Mouse (Mus musculus): Measurements from ENCODE around the gene Hist1h2ah. TPM values are rescaled to one million over a fixed set of nuclear protein-coding genes. Genes with fewer than 3 reads are reported as not detected.
A peak's percentile ranks its signal among the peaks of the same experiment; 100 is the strongest.
"Not testable (repeated sequence)": the region's sequence is repeated elsewhere in the genome, so short reads cannot be mapped to it uniquely, and the experiment has no call there.

Hist1h2ah gene
- 1 to 10 TPM in 1 of 2 experiments, not detected in 1; 3.7 TPM for total RNA-seq (2021)
- long read RNA-seq, experiment 1: 0 reads
- long read RNA-seq, experiment 2: 0 reads

GRCm38 (mm10) chr13:22035267-22036148 is at the start of gene Hist1h2ah, which contains the start of gene Hist1h2bk:
Gene Hist1h2ah (minus strand): TSS chr13:22035568.
Gene Hist1h2bk (plus strand): TSS chr13:22035870.
- DNase-seq: peak; percentile 72
- intact Hi-C loops (cut with DNase I); H3K27ac ChIP-seq: not testable (repeated sequence)
- peak within 1 kb of the TSS; percentile 70 for H3K4me3 ChIP-seq

GRCm38 (mm10) chr13:22084140-22084539 is 48.8 kb upstream of the Hist1h2ah start, which contains the start of gene Vmn1r188:
Gene Vmn1r188 (plus strand): TSS chr13:22084440.
- intact Hi-C loops (cut with DNase I); H3K4me3 ChIP-seq; DNase-seq; H3K27ac ChIP-seq: not testable (repeated sequence)

- Histone ChIP-seq H3K27ac (no peak overlapping the region), H3K4me3 (no peak overlapping the region)
- TF ChIP-seq CTCF (IDR thresholded peaks at IDR 0.05): no peak
- DNase-seq: no peak
- intact Hi-C loops (cut with DNase I): no loop called here
These were observed 28.1 kb upstream of the Hist1h2ah start for GRCm38 (mm10) chr13:22063468-22063867.

- Histone ChIP-seq H3K27ac (no peak overlapping the region), H3K4me3 (no peak overlapping the region)
- intact Hi-C loops (cut with DNase I): no loop called here
- DNase-seq: no peak
- TF ChIP-seq CTCF (IDR thresholded peaks at IDR 0.05): no peak
These were observed 26.1 kb upstream of the Hist1h2ah start for GRCm38 (mm10) chr13:22061422-22061821.

GRCm38 (mm10) chr13:22053754-22054153 is 18.4 kb upstream of the Hist1h2ah start:
- no peak for TF ChIP-seq CTCF (IDR thresholded peaks at IDR 0.05)
- no peak overlapping the region for H3K27ac ChIP-seq
- intact Hi-C loops (cut with DNase I): no loop called here
- no peak overlapping the region for H3K4me3 ChIP-seq
- no peak for DNase-seq

- no peak for TF ChIP-seq CTCF (IDR thresholded peaks at IDR 0.05)
- DNase-seq: no peak
- H3K27ac ChIP-seq: peak overlapping the region; percentile 67
- H3K4me3 ChIP-seq: peak overlapping the region; percentile 71
- intact Hi-C loops (cut with DNase I): no loop called here
These were observed 16.1 kb upstream of the Hist1h2ah start for GRCm38 (mm10) chr13:22051523-22051859.

GRCm38 (mm10) chr13:22050591-22051522 is 15.5 kb upstream of the Hist1h2ah start:
- TF ChIP-seq CTCF (IDR thresholded peaks at IDR 0.05): peak; percentile 71
- peak; percentile 90 for DNase-seq
- Histone ChIP-seq H3K27ac (peak overlapping the region; percentile 67), H3K4me3 (peak overlapping the region; percentile 71)
- intact Hi-C loops (cut with DNase I): no loop called here

GRCm38 (mm10) chr13:22049737-22050440 is 14.5 kb upstream of the Hist1h2ah start:
- no peak for TF ChIP-seq CTCF (IDR thresholded peaks at IDR 0.05)
- Histone ChIP-seq H3K4me3 (peak overlapping the region; percentile 71), H3K27ac (no peak overlapping the region)
- DNase-seq: no peak
- intact Hi-C loops (cut with DNase I): loop anchor here (5.0 kb wide), 1 partner anchor 1632 kb away; the partner anchor contains the start of genes Hist1h2ac and Hist1h2bc

- H3K4me3 ChIP-seq: no peak overlapping the region
- H3K27ac ChIP-seq: no peak overlapping the region
- intact Hi-C loops (cut with DNase I): loop anchor here (5.0 kb wide), 1 partner anchor 1633 kb away; the partner anchor contains the start of genes Hist1h2ac and Hist1h2bc
- TF ChIP-seq CTCF (IDR thresholded peaks at IDR 0.05): no peak
- DNase-seq: no peak
These were observed 13.7 kb upstream of the Hist1h2ah start for GRCm38 (mm10) chr13:22049041-22049440.

- no peak for DNase-seq
- Histone ChIP-seq H3K27ac (no peak overlapping the region), H3K4me3 (no peak overlapping the region)
- TF ChIP-seq CTCF (IDR thresholded peaks at IDR 0.05): no peak
- intact Hi-C loops (cut with DNase I): loop anchor here (5.0 kb wide), 1 partner anchor 1637 kb away; the partner anchor contains the start of genes Hist1h2ac and Hist1h2bc
These were observed 9.9 kb upstream of the Hist1h2ah start for GRCm38 (mm10) chr13:22045311-22045710.

GRCm38 (mm10) chr13:22044432-22045155 is 9.2 kb upstream of the Hist1h2ah start:
- no peak for DNase-seq
- Histone ChIP-seq H3K27ac (no peak overlapping the region), H3K4me3 (no peak overlapping the region)
- no peak for TF ChIP-seq CTCF (IDR thresholded peaks at IDR 0.05)
- intact Hi-C loops (cut with DNase I): loop anchor here (5.0 kb wide), 5 partner anchors 267 to 1703 kb away; partner anchors contain the start of genes Hist1h1e, Hist1h2ac, Hist1h2bb and Hist1h2bc
